13 mouse cellular contexts compared by ENCODE assay signal in genomic region chr4:53462069-53462468, GRCm38 (mm10).
"Had no signal": no experiment of that assay in that cellular context is flagged by ENCODE, and none has a peak within 500 bp of the region (broad histone marks: within the 10 kb centered on the region; RNA-seq: fewer than 3 reads in every experiment).

No protein-coding gene starts in this region.

- H3K36me3 ChIP-seq: limb, embryonic 10.5 days; liver, embryonic 15.5 days; midbrain, embryonic 13.5 days had no signal

- H3K27me3 ChIP-seq: liver, embryonic 15.5 days; midbrain, embryonic 13.5 days had no signal

- H3K4me2 ChIP-seq: liver, embryonic 11.5 days; liver, embryonic 15.5 days; midbrain, embryonic 13.5 days had no signal

- H3K4me3 ChIP-seq: left cerebral cortex, adult 2 months; limb, embryonic 10.5 days; liver, embryonic 15.5 days; midbrain, embryonic 13.5 days had no signal

- H3K9ac ChIP-seq: liver, embryonic 15.5 days; midbrain, embryonic 13.5 days had no signal

- H3K9me3 ChIP-seq: limb, embryonic 10.5 days; liver, embryonic 15.5 days; midbrain, embryonic 13.5 days had no signal

- DNase-seq: kidney, adult 8-10 months; kidney, postnatal 4 days; right cerebral cortex, adult 18-20 months; right cerebral cortex, postnatal 25 days; thymus, adult 2 months; thymus, postnatal 36 days had no signal

- ATAC-seq: hindbrain, embryonic 16.5 days; inflammation-experienced regulatory T-cells, adult 6 months; midbrain, embryonic 13.5 days had no signal

- H3K4me1 ChIP-seq: limb, embryonic 10.5 days had no signal

- H3K27ac ChIP-seq: left cerebral cortex, adult 2 months; limb, embryonic 10.5 days; liver, embryonic 15.5 days; midbrain, embryonic 13.5 days had no signal
